Mouse (Mus musculus): Measurements from ENCODE around the gene Ggt5. TPM values are rescaled to one million over a fixed set of nuclear protein-coding genes. Genes with fewer than 3 reads are reported as not detected.
A peak's percentile ranks its signal among the peaks of the same experiment; 100 is the strongest.

Gene Ggt5
- polyA plus RNA-seq, 1 experiment from 2014 or later = 0.21 TPM

- Histone ChIP-seq H3K9me3 (replicated peaks) (no peaks in the 10 kb centered on the region), H3K27ac (no peak overlapping the region)
- no peak for ATAC-seq
Observed at GRCm38 (mm10) chr10:75632633-75633032, 43.5 kb downstream of the Ggt5 start.

GRCm38 (mm10) chr10:75633048-75633447, 43.9 kb downstream of the Ggt5 start:
- 0 out of 2 replicates have a peak, but pooled peaks have one; percentile 28 for ATAC-seq
- H3K27ac ChIP-seq = no peak overlapping the region

More at GRCm38 (mm10) chr10:75632633-75633032, 43.5 kb downstream of the Ggt5 start:
- H3K4me2 ChIP-seq = no peak overlapping the region
- WGBS (ENCODE audit: insufficient replicate concordance) = 67% methylated on average over 5 of the region's 5 CpGs
- peaks cover 7% of the 10 kb centered on the region for H3K27me3 ChIP-seq (replicated peaks)
- no peak overlapping the region for H3K9ac ChIP-seq
- H3K4me3 ChIP-seq = no peak overlapping the region
- no peaks in the 10 kb centered on the region for H3K36me3 ChIP-seq
- H3K4me1 ChIP-seq = no peaks in the 10 kb centered on the region

GRCm38 (mm10) chr10:75633576-75634139, 44.5 kb downstream of the Ggt5 start:
- no peaks in the 10 kb centered on the region for H3K4me1 ChIP-seq
- H3K9ac ChIP-seq = no peak overlapping the region
- H3K27ac ChIP-seq = no peak overlapping the region
- no peaks in the 10 kb centered on the region for H3K9me3 ChIP-seq (replicated peaks)
- 55% methylated on average over 14 of the region's 14 CpGs for WGBS (ENCODE audit: insufficient replicate concordance)
- no peak for ATAC-seq
- no peak overlapping the region for H3K4me3 ChIP-seq
- H3K27me3 ChIP-seq (replicated peaks) = peaks cover 13% of the 10 kb centered on the region
- H3K4me2 ChIP-seq = no peak overlapping the region
- no peaks in the 10 kb centered on the region for H3K36me3 ChIP-seq

More at GRCm38 (mm10) chr10:75633048-75633447, 43.9 kb downstream of the Ggt5 start:
- no peaks in the 10 kb centered on the region for H3K9me3 ChIP-seq (replicated peaks)
- H3K27me3 ChIP-seq (replicated peaks) = peaks cover 11% of the 10 kb centered on the region
- no peaks in the 10 kb centered on the region for H3K4me1 ChIP-seq
- WGBS (ENCODE audit: insufficient replicate concordance) = 73% methylated on average over 5 of the region's 5 CpGs
- no peak overlapping the region for H3K4me3 ChIP-seq
- H3K36me3 ChIP-seq = no peaks in the 10 kb centered on the region
- H3K9ac ChIP-seq = no peak overlapping the region
- no peak overlapping the region for H3K4me2 ChIP-seq

- H3K4me3 ChIP-seq = no peak overlapping the region
- H3K27ac ChIP-seq = no peak overlapping the region
Observed at GRCm38 (mm10) chr10:75634610-75635009, 45.5 kb downstream of the Ggt5 start.

GRCm38 (mm10) chr10:75635019-75635692, 46.0 kb downstream of the Ggt5 start:
- Histone ChIP-seq H3K4me1 (no peaks in the 10 kb centered on the region), H3K4me3 (no peak overlapping the region), H3K27ac (no peak overlapping the region), H3K27me3 (replicated peaks) (peaks cover 13% of the 10 kb centered on the region), H3K9ac (no peak overlapping the region), H3K9me3 (replicated peaks) (no peaks in the 10 kb centered on the region), H3K36me3 (no peaks in the 10 kb centered on the region), H3K4me2 (no peak overlapping the region)
- 62% methylated on average over 14 of the region's 14 CpGs for WGBS (ENCODE audit: insufficient replicate concordance)
- ATAC-seq = no peak

More at GRCm38 (mm10) chr10:75634610-75635009, 45.5 kb downstream of the Ggt5 start:
- H3K36me3 ChIP-seq = no peaks in the 10 kb centered on the region
- H3K4me2 ChIP-seq = no peak overlapping the region
- no peak for ATAC-seq
- no peaks in the 10 kb centered on the region for H3K4me1 ChIP-seq
- peaks cover 13% of the 10 kb centered on the region for H3K27me3 ChIP-seq (replicated peaks)
- no peaks in the 10 kb centered on the region for H3K9me3 ChIP-seq (replicated peaks)
- WGBS (ENCODE audit: insufficient replicate concordance) = 75% methylated on average over 8 of the region's 8 CpGs
- H3K9ac ChIP-seq = no peak overlapping the region

- WGBS (ENCODE audit: insufficient replicate concordance) = 2% methylated on average over 9 of the region's 9 CpGs
- Histone ChIP-seq H3K9me3 (replicated peaks) (no peaks in the 10 kb centered on the region), H3K4me3 (no peak overlapping the region), H3K27me3 (replicated peaks) (peaks cover 13% of the 10 kb centered on the region), H3K4me2 (no peak overlapping the region), H3K27ac (no peak overlapping the region), H3K9ac (no peak overlapping the region), H3K36me3 (no peaks in the 10 kb centered on the region), H3K4me1 (no peaks in the 10 kb centered on the region)
- ATAC-seq = 0 out of 2 replicates have a peak, but pooled peaks have one; percentile 31
Observed at GRCm38 (mm10) chr10:75635693-75636055, 46.5 kb downstream of the Ggt5 start.

- 82% methylated on average over 12 of the region's 12 CpGs for WGBS (ENCODE audit: insufficient replicate concordance)
- Histone ChIP-seq H3K27me3 (replicated peaks) (peaks cover 13% of the 10 kb centered on the region), H3K4me1 (no peaks in the 10 kb centered on the region), H3K4me2 (no peak overlapping the region), H3K9ac (no peak overlapping the region), H3K9me3 (replicated peaks) (no peaks in the 10 kb centered on the region), H3K4me3 (no peak overlapping the region), H3K27ac (no peak overlapping the region), H3K36me3 (no peaks in the 10 kb centered on the region)
- ATAC-seq = no peak
Observed at GRCm38 (mm10) chr10:75636084-75636786, 47.1 kb downstream of the Ggt5 start.

- H3K9me3 ChIP-seq (replicated peaks) = no peaks in the 10 kb centered on the region
- no peak overlapping the region for H3K27ac ChIP-seq
- peaks cover 13% of the 10 kb centered on the region for H3K27me3 ChIP-seq (replicated peaks)
- H3K9ac ChIP-seq = no peak overlapping the region
- H3K4me3 ChIP-seq = no peak overlapping the region
- 77% methylated on average over 11 of the region's 11 CpGs for WGBS (ENCODE audit: insufficient replicate concordance)
- H3K4me1 ChIP-seq = peaks cover 3% of the 10 kb centered on the region; the same call in 1 of the 2 replicates
- H3K4me2 ChIP-seq = no peak overlapping the region
- ATAC-seq = no peak
- no peaks in the 10 kb centered on the region for H3K36me3 ChIP-seq
Observed at GRCm38 (mm10) chr10:75637711-75638110, 48.6 kb downstream of the Ggt5 start.

GRCm38 (mm10) chr10:75641721-75642222, 52.6 kb downstream of the Ggt5 start:
- no peak for ATAC-seq
- H3K4me1 ChIP-seq = peaks cover 22% of the 10 kb centered on the region
- H3K27me3 ChIP-seq (replicated peaks) = peaks cover 8% of the 10 kb centered on the region
- H3K27ac ChIP-seq = no peak overlapping the region
- H3K9ac ChIP-seq = no peak overlapping the region
- H3K36me3 ChIP-seq = peaks cover 13% of the 10 kb centered on the region
- no peak overlapping the region for H3K4me2 ChIP-seq
- WGBS (ENCODE audit: insufficient replicate concordance) = 74% methylated on average over 7 of the region's 7 CpGs
- no peaks in the 10 kb centered on the region for H3K9me3 ChIP-seq (replicated peaks)
- H3K4me3 ChIP-seq = no peak overlapping the region

GRCm38 (mm10) chr10:75642436-75642835, 53.3 kb downstream of the Ggt5 start:
- Histone ChIP-seq H3K4me1 (peaks cover 22% of the 10 kb centered on the region), H3K27me3 (replicated peaks) (0 out of 2 replicates have a peak, but pooled peaks cover 6% of the 10 kb centered on the region), H3K9ac (no peak overlapping the region), H3K9me3 (replicated peaks) (no peaks in the 10 kb centered on the region), H3K4me2 (no peak overlapping the region), H3K27ac (no peak overlapping the region), H3K36me3 (peaks cover 20% of the 10 kb centered on the region), H3K4me3 (no peak overlapping the region)
- ATAC-seq = no peak
- WGBS (ENCODE audit: insufficient replicate concordance) = 80% methylated on average over 9 of the region's 9 CpGs

- peaks cover 24% of the 10 kb centered on the region for H3K36me3 ChIP-seq
- H3K4me1 ChIP-seq = peaks cover 22% of the 10 kb centered on the region
- H3K27me3 ChIP-seq (replicated peaks) = 0 out of 2 replicates have a peak, but pooled peaks cover 4% of the 10 kb centered on the region
- H3K9me3 ChIP-seq (replicated peaks) = no peaks in the 10 kb centered on the region
- no peak overlapping the region for H3K4me3 ChIP-seq
- no peak overlapping the region for H3K27ac ChIP-seq
- H3K9ac ChIP-seq = no peak overlapping the region
- ATAC-seq = no peak
- no peak overlapping the region for H3K4me2 ChIP-seq
- 65% methylated on average over 2 of the region's 2 CpGs for WGBS (ENCODE audit: insufficient replicate concordance)
Observed at GRCm38 (mm10) chr10:75642891-75643290, 53.8 kb downstream of the Ggt5 start.
